Mouse (Mus musculus): Measurements from ENCODE around the gene Psmd9. TPM values are rescaled to one million over a fixed set of nuclear protein-coding genes. Genes with fewer than 3 reads are reported as not detected.

Gene Psmd9
- total RNA-seq, 2 experiments from 2014 or later, result 29.0 to 29.4 TPM

DNA sequence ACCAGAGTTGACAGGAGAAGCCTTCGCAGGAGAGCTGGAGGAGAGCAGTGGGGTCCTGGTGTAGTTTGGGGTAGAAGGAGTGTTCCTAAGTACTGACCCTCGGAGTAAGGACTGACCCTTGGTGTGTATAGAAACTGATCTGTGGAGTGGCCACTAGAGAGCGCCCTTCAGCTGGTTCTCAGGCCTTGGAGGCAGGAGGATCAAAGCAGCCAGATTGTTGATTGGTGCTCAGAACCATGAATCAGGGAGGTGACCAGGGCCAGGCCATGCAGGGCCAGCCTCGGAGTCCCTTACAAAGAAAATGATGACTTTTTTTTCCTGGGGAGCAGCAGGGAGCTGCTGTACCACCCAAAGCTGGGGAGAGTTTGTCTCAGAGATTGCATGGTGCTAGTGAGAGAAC is 76.3 kb downstream of the Psmd9 start:
- DNase-seq, result peak; percentile 68

- DNase-seq, result no peak
These were observed 82.2 kb downstream of the Psmd9 start for GRCm38 (mm10) chr5:123251390-123251789.

- peak; percentile 90 for DNase-seq
These were observed 82.6 kb downstream of the Psmd9 start, which contains the start of gene Wdr66 for GRCm38 (mm10) chr5:123251834-123252233. TSS of gene Wdr66 (plus strand) at chr5:123252102.

GRCm38 (mm10) chr5:123256841-123257755 is 87.9 kb downstream of the Psmd9 start:
- no peak for DNase-seq

- DNase-seq, result peak; percentile 76
These were observed 89.8 kb downstream of the Psmd9 start for GRCm38 (mm10) chr5:123258990-123259389.

DNA sequence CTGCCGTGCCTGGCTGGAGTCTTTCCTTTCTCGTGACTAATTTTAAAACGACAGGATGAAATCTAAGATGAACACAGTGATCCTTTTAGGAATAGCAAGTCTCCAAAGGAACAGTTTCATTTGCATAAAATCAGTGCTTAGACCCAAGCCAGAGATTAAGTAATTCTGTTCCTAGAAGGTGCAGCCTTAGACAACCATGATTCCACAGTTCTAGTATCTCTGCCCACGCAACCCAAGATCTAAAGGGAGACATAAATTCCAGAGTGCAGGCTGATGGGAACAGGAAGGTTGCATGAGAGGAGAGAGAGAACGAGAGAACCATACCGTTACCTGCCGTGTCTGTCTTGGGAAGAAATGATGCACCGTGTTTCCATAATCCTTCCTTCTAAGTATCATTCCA is 91.5 kb downstream of the Psmd9 start:
- DNase-seq, result no peak

DNA sequence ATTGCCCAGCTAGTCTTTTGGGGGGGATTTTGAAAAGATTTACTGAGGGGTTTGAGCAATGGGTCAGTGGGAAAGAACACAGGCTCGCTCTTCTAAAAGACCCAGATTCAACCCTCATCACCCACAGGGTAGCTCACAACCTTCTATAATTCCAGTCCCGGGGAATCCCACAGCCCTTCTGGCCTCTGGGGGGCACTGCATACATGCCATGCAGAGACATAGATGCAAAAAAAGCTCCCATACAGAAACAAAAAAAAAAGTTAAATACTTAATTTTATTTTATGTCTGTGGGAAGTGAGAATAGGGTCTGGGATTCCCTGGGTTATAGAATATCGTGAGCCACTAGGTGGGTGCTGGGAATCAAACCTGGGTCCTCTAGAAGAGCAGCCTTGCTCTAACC is 97.7 kb downstream of the Psmd9 start:
- no peak for DNase-seq

DNA sequence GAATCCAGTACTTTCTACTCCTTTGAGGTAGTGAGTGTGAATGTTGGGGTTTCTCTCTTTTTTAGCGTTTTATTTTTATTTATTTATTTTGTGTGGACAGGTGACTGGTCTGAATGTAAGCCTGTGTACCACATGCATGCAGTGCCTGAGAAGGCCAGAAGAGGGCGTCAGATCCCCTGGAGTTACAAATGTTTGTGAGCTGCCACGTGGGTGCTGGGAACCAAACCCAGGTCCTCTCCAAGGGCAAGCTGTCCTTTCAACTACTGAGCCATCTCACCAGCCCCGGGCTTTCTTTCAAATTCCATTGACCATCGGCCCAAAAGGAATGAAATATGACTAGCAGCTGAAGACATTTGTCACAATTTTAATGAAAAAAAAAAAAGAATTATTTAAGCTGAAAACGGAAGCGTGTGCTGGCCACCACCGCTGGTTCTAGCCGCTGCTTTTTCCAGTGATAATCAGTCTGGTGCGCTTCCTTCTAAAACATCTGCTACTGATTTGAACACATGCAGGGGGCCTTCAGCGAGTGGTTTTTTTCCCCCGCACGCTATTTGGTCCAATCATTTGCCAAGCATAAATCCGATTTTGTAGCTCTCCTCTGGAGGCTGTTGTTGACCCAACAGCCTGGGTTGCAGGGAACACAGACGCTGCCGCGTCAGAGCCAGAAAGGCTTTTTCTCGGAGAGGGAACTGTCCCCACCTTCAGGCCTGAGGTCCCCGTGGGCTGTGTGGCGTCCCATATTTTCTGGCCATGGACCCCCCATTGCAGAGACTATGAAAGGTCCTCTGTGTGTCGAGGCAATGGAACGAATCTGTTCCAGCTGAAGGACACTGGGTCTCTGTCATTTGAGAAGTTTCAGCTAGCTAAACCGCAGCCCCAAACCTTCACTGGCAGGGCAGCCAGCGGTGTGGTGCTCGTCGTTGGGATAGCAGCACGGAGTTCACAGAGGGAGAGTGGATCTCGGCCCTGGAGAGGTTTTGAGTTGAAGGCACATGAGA is 99.6 kb downstream of the Psmd9 start:
- DNase-seq, result no peak

DNA sequence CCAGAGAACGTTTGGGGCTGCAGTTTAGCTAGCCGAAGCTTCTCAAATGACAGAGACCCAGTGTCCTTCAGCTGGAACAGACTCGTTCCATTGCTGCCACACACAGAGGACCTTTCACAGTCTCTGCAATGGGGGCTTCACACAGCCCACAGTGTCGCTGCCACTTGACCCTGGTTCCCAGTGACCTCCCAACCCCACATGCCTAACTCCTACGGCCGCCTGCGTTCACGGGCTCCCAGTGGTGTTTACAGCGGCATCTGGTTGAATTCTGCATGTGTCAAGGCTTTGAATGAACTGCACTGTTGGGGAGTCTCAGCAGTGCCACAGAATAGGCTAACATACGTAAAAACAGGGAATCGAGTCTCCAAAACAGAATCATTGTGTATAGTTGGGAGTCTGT is 101.7 kb downstream of the Psmd9 start:
- DNase-seq, result no peak

DNA sequence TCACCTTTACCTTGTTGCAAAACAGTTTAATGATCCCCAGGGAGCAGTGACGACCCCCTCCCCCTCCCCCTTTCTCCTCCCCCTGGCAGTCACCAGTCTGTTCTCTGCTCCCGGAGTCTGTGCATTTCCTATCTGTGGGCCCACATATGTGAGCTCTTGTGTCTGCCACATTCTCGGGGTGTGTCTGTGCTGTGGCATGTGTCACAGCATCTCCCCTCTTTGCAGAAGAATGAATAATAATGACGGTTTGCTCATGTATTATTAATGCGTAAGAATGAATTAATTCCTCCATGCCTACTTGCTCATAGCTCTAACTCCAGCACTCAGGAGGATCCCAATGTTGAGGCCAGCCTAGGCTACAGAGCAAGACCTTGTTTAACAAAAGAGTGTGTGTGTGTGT is 103.7 kb downstream of the Psmd9 start:
- DNase-seq, result no peak

DNA sequence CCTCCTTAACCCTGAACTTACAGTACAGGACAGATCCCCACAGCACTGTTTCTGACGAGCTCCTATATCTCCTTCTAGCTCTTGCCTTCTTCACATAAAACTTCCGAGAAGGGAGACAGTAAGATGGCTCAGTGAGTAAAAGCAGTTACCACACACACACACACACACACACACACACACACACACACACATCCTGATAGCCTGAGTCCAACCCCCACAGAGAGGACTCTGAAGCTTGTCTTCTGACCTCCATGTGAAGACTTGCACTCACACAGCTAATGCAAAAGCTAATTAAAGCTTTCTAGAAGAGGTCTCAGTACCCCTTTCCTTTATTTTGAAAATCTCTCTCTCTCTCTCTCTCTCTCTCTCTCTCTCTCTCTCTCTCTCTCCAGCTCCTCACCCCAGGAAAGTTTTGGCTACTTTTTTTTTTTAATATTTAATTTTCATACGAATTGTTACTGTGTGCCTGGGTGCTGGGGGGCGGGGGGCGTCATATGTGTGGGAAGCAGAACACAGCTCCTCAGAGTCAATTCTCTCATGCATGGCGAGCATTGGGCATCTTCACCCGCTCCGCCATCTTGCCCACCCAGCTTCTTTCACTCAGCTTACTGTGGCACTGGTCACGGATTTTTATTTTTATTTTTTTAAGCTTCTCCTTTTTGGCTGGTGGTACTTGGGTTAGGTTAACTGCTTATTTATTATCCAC is 107.6 kb downstream of the Psmd9 start:
- DNase-seq, result no peak

GRCm38 (mm10) chr5:123277342-123277701 is 108.1 kb downstream of the Psmd9 start:
- peak; percentile 15 for DNase-seq

- DNase-seq, result no peak
These were observed 108.5 kb downstream of the Psmd9 start for GRCm38 (mm10) chr5:123277704-123278103.

DNA sequence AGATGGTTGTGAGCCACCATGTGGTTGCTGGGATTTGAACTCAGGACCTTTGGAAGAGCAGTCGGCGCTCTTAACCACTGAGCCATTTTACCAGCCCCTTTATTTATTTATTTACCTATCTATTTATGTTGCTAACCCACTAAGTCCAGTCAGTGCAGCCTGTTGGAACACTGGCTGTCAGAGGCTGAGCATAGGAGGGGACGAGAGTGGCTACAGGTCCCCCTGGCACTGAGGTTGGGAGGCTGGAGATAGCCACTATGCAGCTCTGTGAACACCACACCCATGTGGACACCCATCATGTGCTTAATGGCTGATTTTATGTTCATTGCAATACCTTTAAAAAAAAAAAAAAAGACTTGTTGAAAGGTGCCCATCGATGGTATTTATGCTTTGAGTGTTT is 110.0 kb downstream of the Psmd9 start:
- no peak for DNase-seq

DNA sequence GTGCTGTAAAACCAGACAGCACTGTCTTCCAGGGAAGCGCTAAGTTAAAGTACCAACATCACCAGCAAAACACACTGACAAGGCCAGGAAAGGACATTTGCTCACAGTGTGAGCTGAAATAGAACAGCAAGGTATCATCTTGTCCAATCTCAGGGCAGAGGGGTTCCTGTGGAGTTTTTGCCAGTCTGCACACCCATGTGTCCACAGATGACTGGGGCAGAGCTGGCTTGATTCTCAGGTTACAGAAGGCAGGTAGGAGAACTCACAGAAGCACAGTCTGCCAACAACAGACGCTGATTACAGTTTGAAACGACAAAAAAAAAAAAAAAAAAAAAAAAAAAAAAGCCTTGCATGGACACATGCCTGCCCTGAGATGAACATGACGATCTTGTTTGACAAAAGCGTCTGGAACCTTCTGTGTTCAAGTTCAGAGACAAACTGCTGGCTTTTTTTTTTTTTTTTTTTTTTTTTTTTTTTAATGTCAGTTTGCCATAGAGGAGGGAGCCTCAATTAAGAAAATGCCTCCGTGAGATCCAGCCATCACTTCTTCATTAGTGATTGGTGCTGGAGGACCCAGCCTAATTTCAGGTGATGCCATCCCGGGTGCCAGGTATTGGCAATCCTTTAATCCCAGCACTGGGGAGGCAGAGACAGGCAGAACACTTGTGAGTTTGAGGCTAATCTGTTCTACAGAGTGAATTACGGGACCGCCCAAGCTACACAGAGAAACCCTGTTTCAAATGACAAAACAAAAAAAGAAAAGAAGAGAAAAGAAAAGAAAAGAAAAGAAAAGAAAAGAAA is 112.3 kb downstream of the Psmd9 start:
- no peak for DNase-seq

DNA sequence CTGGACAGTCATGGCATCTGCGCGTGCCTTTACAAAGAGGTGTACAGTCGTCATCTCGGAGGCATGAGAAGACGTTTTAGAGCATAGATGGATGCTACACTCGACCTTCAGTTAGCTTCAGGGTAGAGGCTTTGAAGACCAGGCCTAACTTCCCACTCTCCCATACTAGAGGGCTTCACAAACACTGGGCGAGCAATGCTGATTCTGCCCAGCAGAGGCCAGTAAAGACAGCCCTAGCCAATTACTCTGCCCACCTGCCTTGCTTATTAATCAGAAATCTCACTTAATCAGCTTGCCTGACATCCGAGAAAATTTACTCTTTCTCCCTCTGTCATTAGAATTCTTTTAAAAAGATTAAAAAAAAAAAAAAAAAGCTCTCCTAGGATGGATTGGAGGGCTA is 116.0 kb downstream of the Psmd9 start:
- DNase-seq, result peak; percentile 39

GRCm38 (mm10) chr5:123288079-123288478 is 118.9 kb downstream of the Psmd9 start:
- peak; percentile 31 for DNase-seq

DNA sequence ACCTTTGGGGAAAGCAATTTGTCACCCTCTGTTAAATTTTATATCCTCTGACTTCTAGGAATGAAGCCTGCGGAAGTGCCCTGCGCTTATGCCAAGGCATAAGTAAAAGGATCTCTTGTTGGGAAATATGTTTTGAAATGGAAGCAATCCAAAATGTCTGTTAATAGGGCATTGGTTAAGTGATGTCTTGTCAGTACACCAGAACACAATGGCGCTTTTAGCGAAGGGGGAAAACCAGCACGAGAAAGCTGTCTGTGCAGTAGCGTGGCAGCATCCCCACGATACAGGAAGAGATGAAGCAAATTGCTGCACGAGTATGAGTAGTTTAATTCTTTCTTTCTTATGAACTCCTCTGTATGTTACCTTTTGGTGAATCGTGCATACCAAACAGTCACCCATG is 125.4 kb downstream of the Psmd9 start:
- no peak for DNase-seq

GRCm38 (mm10) chr5:123296224-123296806 is 127.1 kb downstream of the Psmd9 start:
- DNase-seq, result no peak

DNA sequence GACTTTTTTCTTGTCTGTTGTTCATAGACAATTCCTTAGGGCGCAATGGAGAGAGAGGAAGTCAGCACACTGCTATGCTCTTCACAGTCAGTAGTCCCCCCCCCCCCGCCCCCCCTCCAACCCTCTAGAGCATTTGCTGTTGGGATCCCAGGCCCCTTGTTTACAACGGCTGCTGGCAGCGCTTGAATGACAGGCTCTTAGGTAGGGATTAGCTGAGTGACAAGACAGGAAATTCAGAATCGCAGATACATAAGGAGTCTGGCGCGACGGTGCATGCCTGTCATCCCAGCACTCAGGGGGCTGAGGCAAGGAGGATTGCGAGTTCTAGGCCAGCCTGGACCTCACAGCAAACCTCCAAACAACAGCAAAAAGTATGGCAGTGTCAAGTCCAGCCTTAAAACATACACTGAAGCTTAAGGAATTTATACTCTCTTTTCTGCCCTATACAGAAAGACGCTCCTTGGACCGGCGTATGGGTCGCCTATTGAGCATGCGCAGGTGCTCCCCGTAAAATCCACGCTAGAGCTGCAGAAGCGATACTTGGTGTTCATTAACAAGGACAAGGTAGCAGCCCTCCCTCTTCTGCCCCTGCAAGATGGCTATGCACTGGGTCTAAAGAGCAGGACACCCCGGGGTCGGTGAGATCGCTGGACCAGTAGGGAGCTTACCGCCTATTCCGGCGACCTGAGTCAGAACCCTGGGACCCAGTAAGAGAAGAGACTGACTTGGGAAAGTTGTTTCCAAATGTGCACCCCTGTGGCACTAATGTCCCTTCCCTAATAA is 128.0 kb downstream of the Psmd9 start:
- DNase-seq, result no peak
